Mouse (Mus musculus) mouse trophoblast stem cell (cell line): ENCODE measurements at regions not wholly inside any gene's neighbourhood (a gene's known extent, or its start where the extent isn't known, plus 50 kb on each side); places are given as distances from the start of the nearest gene placed in this dataset.

Source experiments
- in situ Hi-C, 2 experiments: fragments of 300-500 bp; cut with MseI, MboI; formaldehyde crosslinking; loops; 2 replicates in 1 of 2; 3 replicates in 1 of 2; pipeline ENCODE4 v1.15.1; 2025

GRCm38 (mm10) chr9:41834487-41835404, 289.4 kb downstream of the Sorl1 start:
- in situ Hi-C loops = no loop called here

GRCm38 (mm10) chr9:41833408-41833807, 290.7 kb downstream of the Sorl1 start:
- in situ Hi-C loops = no loop called here

DNA sequence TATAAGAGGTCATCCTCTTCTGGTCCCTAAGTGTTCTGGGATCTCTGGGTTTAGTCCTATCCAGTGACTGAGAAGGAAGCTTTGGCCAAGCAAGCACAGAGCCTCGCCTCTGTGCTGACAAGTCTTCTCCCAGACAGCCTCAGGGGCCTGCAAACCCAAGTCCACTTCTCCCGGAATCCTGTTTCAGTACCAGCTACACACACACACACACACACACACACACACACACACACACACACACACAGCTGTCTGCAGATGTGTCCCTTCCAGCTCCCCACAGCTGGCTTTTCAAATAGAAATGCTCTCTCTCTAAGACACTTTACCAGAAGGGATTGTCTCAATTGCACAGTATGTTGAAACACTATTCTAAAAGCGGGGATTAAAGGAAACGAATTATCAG, 296.7 kb downstream of the Sorl1 start:
- in situ Hi-C loops = no loop called here

DNA sequence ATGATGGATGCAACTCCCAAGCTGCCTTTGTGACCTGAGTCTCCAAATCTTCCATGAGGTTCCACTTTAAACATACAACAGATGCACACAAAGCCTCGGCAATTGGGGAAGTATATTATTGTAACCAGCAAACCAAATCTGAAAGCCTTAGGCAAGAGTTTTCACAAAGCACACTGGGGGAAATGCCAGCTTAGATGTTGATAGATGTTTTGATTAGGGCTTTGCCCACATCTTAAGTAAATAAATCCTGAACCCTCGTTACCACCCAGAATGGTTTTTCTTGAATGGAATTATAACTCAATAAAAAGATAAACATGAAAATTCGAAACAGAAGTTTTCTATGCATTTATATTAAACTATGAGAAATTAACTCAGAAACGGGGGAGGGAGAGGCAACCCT, 302.7 kb downstream of the Sorl1 start:
- in situ Hi-C loops = no loop called here

GRCm38 (mm10) chr9:41817740-41818461, 306.2 kb downstream of the Sorl1 start:
- in situ Hi-C loops = no loop called here

- in situ Hi-C loops = no loop called here
Observed at GRCm38 (mm10) chr9:41815921-41816320, 308.2 kb downstream of the Sorl1 start.

DNA sequence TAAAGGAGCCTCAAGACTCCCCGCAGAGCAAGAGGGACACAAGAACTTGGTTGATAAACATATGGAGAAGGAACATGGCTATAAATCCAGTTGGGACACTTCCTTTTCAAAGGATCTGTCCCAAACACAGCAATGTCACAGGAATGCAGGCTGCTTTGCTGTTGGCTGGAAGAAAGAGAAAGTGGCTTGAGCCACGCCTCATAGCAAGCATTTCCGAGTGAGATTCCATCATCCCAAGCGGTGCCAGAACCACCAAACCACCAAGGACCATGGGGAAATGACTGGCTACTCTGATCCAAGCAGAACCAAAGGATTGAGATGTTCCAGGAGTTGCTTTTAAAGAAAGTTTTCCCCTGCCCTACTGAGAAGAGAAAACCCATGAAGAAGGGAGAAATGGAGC, 314.8 kb downstream of the Sorl1 start:
- in situ Hi-C loops = no loop called here

DNA sequence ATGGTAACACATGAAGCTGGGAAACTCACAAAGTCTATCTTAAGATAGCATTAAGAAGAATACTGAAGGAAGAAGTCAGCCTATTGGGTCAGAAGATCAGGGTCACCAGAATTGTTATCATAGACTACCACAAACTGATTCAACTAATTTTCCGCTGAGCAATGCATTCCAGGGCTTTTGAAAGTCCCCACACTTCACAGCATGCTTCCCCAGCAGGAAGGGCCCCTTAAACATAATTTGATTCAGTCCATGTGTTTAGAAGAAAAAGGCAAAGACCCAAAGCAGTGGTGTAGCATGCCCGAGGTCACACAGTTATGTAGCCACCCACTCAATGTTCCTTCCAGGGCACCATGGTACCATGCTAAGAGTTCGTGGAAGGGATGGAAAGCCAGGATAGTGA, 315.3 kb downstream of the Sorl1 start:
- in situ Hi-C loops = no loop called here

DNA sequence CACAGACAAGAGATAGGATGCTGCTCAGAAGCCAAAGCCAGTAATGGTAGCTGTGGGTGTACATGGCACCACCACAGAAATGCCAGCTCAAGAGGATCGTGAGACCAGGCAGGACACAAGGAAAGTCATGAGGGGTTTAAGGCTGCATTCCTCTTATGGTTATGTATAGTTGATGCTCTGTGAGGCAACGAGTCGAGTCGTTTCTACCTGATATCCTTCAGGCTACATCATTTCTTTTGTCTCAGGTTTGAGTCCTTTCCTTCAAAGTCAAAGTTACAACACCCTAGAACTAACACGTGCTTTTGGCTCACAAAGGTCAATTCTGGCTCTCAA, 317.8 kb downstream of the Sorl1 start:
- in situ Hi-C loops = no loop called here

- in situ Hi-C loops = no loop called here
Observed at GRCm38 (mm10) chr9:41805491-41806288, 318.4 kb downstream of the Sorl1 start.

GRCm38 (mm10) chr9:41804711-41805331, 319.3 kb downstream of the Sorl1 start:
- in situ Hi-C loops = no loop called here

DNA sequence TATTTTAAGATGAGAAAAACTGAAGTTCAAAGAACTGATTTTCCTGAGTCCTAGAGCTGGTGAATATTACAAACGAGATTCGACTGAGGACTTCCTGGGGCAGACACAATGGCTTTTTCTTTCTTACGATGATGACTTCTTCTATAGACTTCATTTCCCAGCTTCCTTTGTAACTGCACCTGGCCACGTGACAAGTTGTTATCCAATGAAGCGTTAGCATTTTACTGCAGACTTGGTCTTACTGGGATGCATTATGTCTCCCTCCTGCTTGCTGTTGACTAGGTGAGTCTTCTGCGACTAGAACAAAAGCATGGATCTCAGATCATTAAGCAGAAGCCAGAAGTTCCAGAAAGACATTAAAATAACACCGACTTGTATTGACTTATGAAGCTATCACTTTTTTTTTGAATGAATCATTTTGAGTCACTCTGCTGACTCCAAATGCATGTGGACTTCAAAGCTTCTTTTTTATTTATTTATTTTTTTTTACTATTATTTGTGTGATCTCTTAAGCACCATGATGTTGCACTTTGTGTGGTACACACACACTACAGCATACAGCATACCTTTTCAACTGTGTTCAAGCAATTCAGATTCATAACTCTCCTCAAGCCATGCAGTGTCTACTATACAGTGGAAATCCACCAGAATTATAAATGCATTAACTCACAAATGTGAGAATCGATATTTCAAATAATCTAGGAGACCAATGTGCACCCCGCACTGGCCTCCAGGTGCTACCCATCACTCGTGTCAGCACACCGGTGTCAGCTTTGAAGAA, 320.2 kb downstream of the Sorl1 start:
- in situ Hi-C loops = no loop called here

DNA sequence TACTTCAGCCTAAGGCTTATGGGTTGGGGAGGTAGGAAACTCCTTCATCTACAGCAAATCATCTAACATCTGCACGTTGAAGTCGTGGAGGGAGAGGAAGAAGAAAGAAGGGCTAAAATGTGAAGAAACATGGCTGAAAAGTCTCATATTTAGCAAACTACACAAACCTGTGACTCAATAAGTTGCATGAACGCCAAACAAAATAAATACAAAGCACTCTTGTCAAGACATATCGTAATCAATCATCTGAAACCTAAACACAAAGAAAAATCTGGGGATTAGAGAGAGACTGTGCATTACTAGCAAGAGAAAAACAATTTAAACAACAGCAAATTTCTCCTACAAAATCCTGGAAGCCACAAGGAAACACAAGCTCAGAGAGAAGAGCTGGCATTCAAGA, 322.7 kb downstream of the Sorl1 start:
- in situ Hi-C loops = no loop called here

DNA sequence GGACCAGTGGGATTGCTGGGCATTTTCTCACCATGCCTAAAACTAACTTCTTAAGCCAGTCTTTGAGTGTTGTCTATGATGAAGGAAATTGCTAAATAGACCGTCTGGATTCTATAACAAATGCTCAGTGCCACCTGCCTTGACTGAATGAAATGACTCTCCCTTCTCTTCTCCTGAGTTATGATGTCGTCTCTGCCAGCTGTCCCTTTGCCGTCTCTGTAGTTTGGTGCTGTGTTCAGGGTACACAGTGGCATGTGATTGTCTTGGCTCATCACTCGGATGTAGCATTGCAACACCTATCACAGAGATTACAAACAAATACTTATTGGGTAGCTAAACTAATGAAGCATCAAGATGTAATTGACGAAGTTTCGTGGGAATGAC, 331.3 kb downstream of the Sorl1 start:
- in situ Hi-C loops = no loop called here

DNA sequence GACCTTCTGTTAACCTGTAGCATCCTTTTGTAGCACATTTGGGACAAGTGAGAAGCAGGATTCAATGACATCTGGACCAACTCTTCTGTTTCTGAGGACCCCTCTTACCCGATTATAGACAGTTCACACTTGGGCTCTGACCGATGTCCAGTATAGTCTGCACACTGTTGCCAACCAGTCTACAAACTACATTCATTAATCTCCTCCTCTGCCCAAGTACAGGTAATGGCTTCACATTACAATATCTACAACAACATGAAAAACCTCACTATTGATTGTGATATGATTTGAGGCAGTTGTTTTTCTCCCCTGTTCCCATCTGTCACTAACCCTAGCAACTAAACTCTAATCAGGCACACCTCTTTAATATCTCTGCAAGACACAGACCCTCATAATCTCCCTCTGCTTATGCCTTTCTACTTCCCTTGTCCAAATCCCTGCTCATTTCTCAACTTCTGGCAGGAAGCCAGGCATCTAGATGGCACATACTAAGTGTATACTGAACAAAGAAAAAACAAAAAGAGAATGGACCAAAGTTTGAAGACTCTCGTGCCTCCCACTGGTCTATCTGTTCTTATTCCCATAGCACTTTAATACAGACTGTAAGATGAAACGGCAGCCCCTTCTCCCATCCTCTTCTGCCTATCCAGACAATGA, 331.8 kb downstream of the Sorl1 start:
- in situ Hi-C loops = no loop called here

DNA sequence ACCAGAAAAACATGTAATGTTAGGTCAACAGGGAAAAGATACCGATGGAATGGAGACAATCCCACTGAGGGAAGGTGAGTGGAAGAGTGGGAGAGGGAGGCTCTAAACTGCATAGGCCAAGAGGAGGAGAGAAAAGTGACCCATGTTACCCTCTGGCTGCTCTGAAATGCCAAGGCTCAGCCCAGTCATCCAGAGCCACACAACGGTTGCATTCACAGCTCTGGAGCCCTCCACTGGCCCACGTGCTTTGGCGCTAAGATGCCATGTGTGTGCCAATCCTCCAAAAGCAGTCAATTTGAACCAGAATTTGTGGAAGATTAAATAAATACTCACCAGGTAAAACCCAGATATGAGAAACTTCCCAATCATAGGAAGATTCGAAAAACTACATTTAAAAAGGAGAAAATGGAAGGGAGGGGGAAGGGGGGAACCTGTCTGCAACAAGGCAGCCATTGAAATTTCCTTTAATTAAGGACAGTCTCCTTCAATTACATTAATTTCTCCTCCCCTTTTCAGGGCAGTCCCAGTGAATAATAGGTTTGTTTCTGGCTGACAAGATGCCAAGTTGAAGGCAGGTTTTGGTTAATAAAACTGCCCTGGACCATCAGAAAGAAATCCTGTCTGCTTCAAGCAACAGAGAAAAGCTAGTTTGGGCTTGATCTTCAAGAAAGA, 332.5 kb downstream of the Sorl1 start:
- in situ Hi-C loops = no loop called here

- in situ Hi-C loops = no loop called here
Observed at GRCm38 (mm10) chr9:41785131-41785530, 339.0 kb downstream of the Sorl1 start.

- in situ Hi-C loops = no loop called here
Observed at GRCm38 (mm10) chr9:41772281-41772902, 351.7 kb downstream of the Sorl1 start.

DNA sequence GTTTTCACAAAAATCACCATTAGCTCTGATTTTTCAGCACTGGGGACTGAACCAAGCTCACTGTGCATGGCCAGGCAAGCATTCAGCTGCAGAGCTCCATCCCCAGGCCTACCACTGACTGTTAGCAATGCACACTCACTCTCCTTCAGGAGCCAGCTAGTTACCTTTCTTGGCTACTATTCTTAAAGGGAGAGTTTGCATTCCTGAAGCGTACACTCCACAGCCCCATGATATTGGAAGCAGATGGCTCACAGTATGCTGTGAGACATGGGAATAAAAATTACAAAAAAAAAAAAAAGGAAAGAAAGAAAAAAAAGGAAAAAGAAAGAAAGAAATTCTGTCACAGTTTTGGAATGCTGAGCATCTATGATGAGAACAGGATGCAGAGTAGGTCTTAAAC, 352.8 kb downstream of the Sorl1 start:
- in situ Hi-C loops = no loop called here

DNA sequence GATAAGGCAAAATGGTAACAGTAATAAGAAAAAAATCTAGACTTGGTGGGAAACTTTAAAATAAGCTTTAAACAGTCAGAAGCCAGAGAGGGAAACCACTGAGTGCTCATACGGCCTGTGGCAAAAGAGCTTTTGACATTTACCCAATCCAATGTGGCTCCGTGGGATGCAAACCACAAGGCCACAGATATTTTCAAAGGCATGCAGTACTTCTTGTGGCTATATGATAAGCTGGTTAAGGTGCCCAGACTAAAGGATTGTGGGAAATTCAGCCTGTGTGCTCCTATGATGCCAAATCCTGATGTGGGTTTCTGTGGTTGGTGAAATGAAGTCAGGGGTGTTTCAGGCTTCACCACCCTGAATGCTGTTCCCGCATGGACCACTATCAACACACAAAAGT, 355.8 kb downstream of the Sorl1 start:
- in situ Hi-C loops = no loop called here
